ENCODE assay signal across 19 mouse cellular contexts in genomic region chr4:140642378-140642777, GRCm38 (mm10). TPM values are rescaled to one million over a fixed set of nuclear protein-coding genes. Genes with fewer than 3 reads are reported as not detected.
DNase-seq lines count a peak whose midpoint lies in the region; ATAC-seq and TF ChIP-seq lines count a peak whose summit lies in the region.
"Had no signal": no experiment of that assay in that cellular context is flagged by ENCODE, and none has a peak within 500 bp of the region (broad histone marks: within the 10 kb centered on the region; RNA-seq: fewer than 3 reads in every experiment).

No protein-coding gene starts in this region.

- peaks cover 19% of the 10 kb centered on the region for H3K36me3 ChIP-seq in hindbrain, embryonic 13.5 days
- no peaks in the 10 kb centered on the region for H3K36me3 ChIP-seq in hindbrain, embryonic 16.5 days (ENCODE audit: control insufficient read depth, insufficient read depth, low read length)
- no peaks in the 10 kb centered on the region for H3K36me3 ChIP-seq in kidney, postnatal 0 days (ENCODE audit: insufficient read depth, low read length)
- H3K36me3 ChIP-seq in thymus, adult 2 months (ENCODE audit: control insufficient read depth, insufficient read depth, low read length) = no peaks in the 10 kb centered on the region

- no peak for TF ChIP-seq CTCF in kidney, postnatal 0 days (IDR thresholded peaks at IDR 0.05; ENCODE audit: low read depth)
- TF ChIP-seq CTCF in thymus, adult 2 months (IDR thresholded peaks at IDR 0.05; ENCODE audit: borderline replicate concordance, control insufficient read depth, extremely low read depth, insufficient read depth, low read length, poor library complexity) = no peak

- H3K9ac ChIP-seq in hindbrain, embryonic 13.5 days = no peak overlapping the region
- H3K9ac ChIP-seq in hindbrain, embryonic 16.5 days (ENCODE audit: low read depth, low read length) = no peak overlapping the region
- no peak overlapping the region for H3K9ac ChIP-seq in kidney, postnatal 0 days (ENCODE audit: low read depth, low read length)
- H3K9ac ChIP-seq: liver, postnatal 0 days had no signal

- no peak overlapping the region for H3K4me2 ChIP-seq in hindbrain, embryonic 13.5 days
- no peak overlapping the region for H3K4me2 ChIP-seq in hindbrain, embryonic 16.5 days (ENCODE audit: low read length)
- H3K4me2 ChIP-seq in kidney, postnatal 0 days (ENCODE audit: low read length) = no peak overlapping the region
- H3K4me2 ChIP-seq: heart, embryonic 11.5 days had no signal

- H3K27ac ChIP-seq in hindbrain, embryonic 13.5 days = peak overlapping the region; percentile 65
- H3K27ac ChIP-seq in hindbrain, embryonic 16.5 days (ENCODE audit: low read depth, low read length) = no peak overlapping the region
- H3K27ac ChIP-seq in kidney, postnatal 0 days = peak overlapping the region; percentile 31; the same call in 1 of the 2 replicates
- no peak overlapping the region for H3K27ac ChIP-seq in thymus, adult 2 months (ENCODE audit: control insufficient read depth, insufficient read depth, low read length)
- H3K27ac ChIP-seq: limb, embryonic 10.5 days; stomach, postnatal 0 days had no signal

- 88% methylated on average over 4 of the region's 4 CpGs for WGBS in hindbrain, embryonic 13.5 days
- WGBS in hindbrain, embryonic 16.5 days = 88% methylated on average over 4 of the region's 4 CpGs
- 71% methylated on average over 4 of the region's 4 CpGs for WGBS in kidney, postnatal 0 days
- 85% methylated on average over 4 of the region's 4 CpGs for WGBS in thymus, adult 2 months

- no peak for ATAC-seq in hindbrain, embryonic 13.5 days (ENCODE audit: low FRiP score)
- no peak for ATAC-seq in hindbrain, embryonic 16.5 days
- ATAC-seq in kidney, postnatal 0 days (replicated peaks; ENCODE audit: low FRiP score, low read depth) = no peak
- ATAC-seq: activated CD4-positive, CD25-positive, alpha-beta regulatory T cell, adult 4 months; inflammation-experienced regulatory T-cells, adult 6 months; liver, postnatal 0 days; Patski had no signal

- peaks cover 75% of the 10 kb centered on the region for H3K4me1 ChIP-seq in hindbrain, embryonic 13.5 days (replicated peaks)
- H3K4me1 ChIP-seq in hindbrain, embryonic 16.5 days (ENCODE audit: control insufficient read depth, insufficient read depth, low read depth, low read length) = peaks cover 37% of the 10 kb centered on the region
- peaks cover 14% of the 10 kb centered on the region for H3K4me1 ChIP-seq in kidney, postnatal 0 days (replicated peaks; ENCODE audit: insufficient read depth, low read length)
- H3K4me1 ChIP-seq in thymus, adult 2 months (replicated peaks; ENCODE audit: control insufficient read depth, insufficient read depth, low read length) = peaks cover 6% of the 10 kb centered on the region

- TF ChIP-seq POLR2A in thymus, adult 2 months (IDR thresholded peaks at IDR 0.05; ENCODE audit: control insufficient read depth, extremely low read depth, insufficient read depth, low read length, poor library complexity) = no peak

- no peaks in the 10 kb centered on the region for H3K27me3 ChIP-seq in hindbrain, embryonic 13.5 days
- H3K27me3 ChIP-seq in hindbrain, embryonic 16.5 days (replicated peaks; ENCODE audit: control insufficient read depth, insufficient read depth, low read length) = no peaks in the 10 kb centered on the region
- no peaks in the 10 kb centered on the region for H3K27me3 ChIP-seq in kidney, postnatal 0 days (ENCODE audit: insufficient read depth, low read length)
- H3K27me3 ChIP-seq in thymus, adult 2 months (ENCODE audit: control insufficient read depth, insufficient read depth, low read length) = no peaks in the 10 kb centered on the region
- H3K27me3 ChIP-seq: Patski had no signal

- H3K4me3 ChIP-seq in hindbrain, embryonic 13.5 days = no peak overlapping the region
- no peak overlapping the region for H3K4me3 ChIP-seq in hindbrain, embryonic 16.5 days (ENCODE audit: low read length)
- H3K4me3 ChIP-seq in kidney, postnatal 0 days (replicated peaks; ENCODE audit: low read depth, low read length) = no peak overlapping the region
- no peak overlapping the region for H3K4me3 ChIP-seq in thymus, adult 2 months (ENCODE audit: control insufficient read depth, insufficient read depth, low read length)
- H3K4me3 ChIP-seq: limb, embryonic 10.5 days had no signal

- no peaks in the 10 kb centered on the region for H3K9me3 ChIP-seq in hindbrain, embryonic 13.5 days
- no peaks in the 10 kb centered on the region for H3K9me3 ChIP-seq in hindbrain, embryonic 16.5 days (ENCODE audit: control insufficient read depth, low read length)
- H3K9me3 ChIP-seq in kidney, postnatal 0 days (replicated peaks; ENCODE audit: low read length) = no peaks in the 10 kb centered on the region
- H3K9me3 ChIP-seq: limb, embryonic 10.5 days had no signal

- peak; percentile 31 for DNase-seq in cerebellum, adult 11-12 months
- no peak for DNase-seq in cerebellum, adult 8-10 months
- DNase-seq in kidney, postnatal 0 days (ENCODE audit: low spot score) = no peak
- no peak for DNase-seq in kidney, postnatal 4 days
- peak; percentile 72 for DNase-seq in ES-CJ7 (ENCODE audit: low read depth, low spot score)
- no peak for DNase-seq in thymus, adult 2 months
- DNase-seq: adrenal gland, postnatal 10 days; heart, postnatal 10 days; kidney, adult 9 months; liver, postnatal 0 days; thymus, postnatal 36 days had no signal

RNA-seq across cellular contexts. Expression of gene Arhgef10l, which starts 23.4 kb away (rescaled TPM):
- 23.2 and 23.8 TPM in 2 replicates for polyA plus RNA-seq in hindbrain, embryonic 13.5 days (2015; fragmentation: Nextera tagmentation; extraction: Ambion mirVana)
- polyA plus RNA-seq in hindbrain, embryonic 16.5 days (2015; fragmentation: Nextera tagmentation; extraction: Ambion mirVana) = 20.7 and 24.5 TPM in 2 replicates
- 21.2 and 22.2 TPM in 2 replicates for polyA plus RNA-seq in kidney, postnatal 0 days (2015; fragmentation: Nextera tagmentation; extraction: Ambion mirVana)
- 22.2 and 26.0 TPM in 2 replicates for polyA plus RNA-seq in thymus, adult 2 months (2012; rRNA removed)
- polyA plus RNA-seq: activated CD4-positive, CD25-positive, alpha-beta regulatory T cell, adult 4 months had no signal

RNA-seq across cellular contexts. Expression of gene Rcc2, which starts 58.0 kb away (rescaled TPM):
- 13.8 and 15.7 TPM in 2 replicates for polyA plus RNA-seq in hindbrain, embryonic 13.5 days (2015; fragmentation: Nextera tagmentation; extraction: Ambion mirVana)
- 7.7 and 9.5 TPM in 2 replicates for polyA plus RNA-seq in hindbrain, embryonic 16.5 days (2015; fragmentation: Nextera tagmentation; extraction: Ambion mirVana)
- 25.6 and 35.6 TPM in 2 replicates for polyA plus RNA-seq in kidney, postnatal 0 days (2015; fragmentation: Nextera tagmentation; extraction: Ambion mirVana)
- polyA plus RNA-seq in thymus, adult 2 months (2012; rRNA removed) = 211 and 279 TPM in 2 replicates

Comparison
In these comparisons a context has a peak if more than half of its experiments do, and no peak if none do; other contexts are left out.
1. DNase-seq: peak in cerebellum, adult 11-12 months (single experiment) and ES-CJ7 (single experiment); none in cerebellum, adult 8-10 months (single experiment), kidney, postnatal 0 days (single experiment), kidney, postnatal 4 days (0 of 2) and thymus, adult 2 months (single experiment).
2. H3K27ac ChIP-seq: peak in hindbrain, embryonic 13.5 days (single experiment) and kidney, postnatal 0 days (single experiment); none in hindbrain, embryonic 16.5 days (single experiment) and thymus, adult 2 months (single experiment).